Mouse (Mus musculus) bone marrow macrophage, adult 2 months (primary cell): ENCODE results near the gene Trim2. TPM values are rescaled to one million over a fixed set of nuclear protein-coding genes. Genes with fewer than 3 reads are reported as not detected.

ENCODE experiments used
- H3K27ac ChIP-seq: 2 replicates; pipeline ENCODE4 v1.5.1; 2012; ENCODE audit warnings: low read depth, low read length; ENCODE audit not compliant: insufficient read depth
- H3K4me1 ChIP-seq: 2 replicates; pipeline ENCODE4 v1.6.1; 2012; ENCODE audit warnings: low read length; ENCODE audit not compliant: control insufficient read depth, insufficient read depth
- H3K4me3 ChIP-seq: 2 replicates; pipeline ENCODE4 v1.5.1; 2012; ENCODE audit warnings: mild to moderate bottlenecking, low read length, moderate library complexity; ENCODE audit not compliant: insufficient read depth
- CTCF ChIP-seq: IDR thresholded peaks from 2 replicates; pipeline ENCODE4 v1.5.1; 2012; ENCODE audit warnings: low read depth, mild to moderate bottlenecking, low read length, moderate library complexity
- POLR2A ChIP-seq: IDR thresholded peaks from 2 replicates; pipeline ENCODE4 v1.6.1; 2012; ENCODE audit warnings: mild to moderate bottlenecking, low read depth, low read length, borderline replicate concordance
- polyA plus RNA-seq: library from polyadenylated mRNA; stranded (reverse); fragments of >200 nt; gene quantifications from 2 replicates; pipeline ENCODE4 v1.2.4, GENCODE M21; 2012; ENCODE audit not compliant: missing spikeins, insufficient read depth, insufficient read length

The Trim2 gene
- polyA plus RNA-seq, 1 experiment = 2.0 TPM

GRCm38 (mm10) chr3:84217118-84217960 is 89.3 kb downstream of the Trim2 start:
- Histone ChIP-seq H3K4me1 (peaks cover 5% of the 10 kb centered on the region), H3K4me3 (no peak overlapping the region), H3K27ac (no peak overlapping the region)
- no peak for TF ChIP-seq POLR2A
- no peak for TF ChIP-seq CTCF

GRCm38 (mm10) chr3:84215743-84216360 is 90.8 kb downstream of the Trim2 start:
- Histone ChIP-seq H3K4me3 (no peak overlapping the region), H3K4me1 (peaks cover 5% of the 10 kb centered on the region), H3K27ac (no peak overlapping the region)
- TF ChIP-seq CTCF (no peak), POLR2A (no peak)

GRCm38 (mm10) chr3:84215253-84215652 is 91.4 kb downstream of the Trim2 start:
- Histone ChIP-seq H3K4me3 (no peak overlapping the region), H3K27ac (no peak overlapping the region), H3K4me1 (peaks cover 5% of the 10 kb centered on the region)
- TF ChIP-seq CTCF = no peak
- TF ChIP-seq POLR2A = no peak

GRCm38 (mm10) chr3:84214501-84214900 is 92.2 kb downstream of the Trim2 start:
- H3K4me1 ChIP-seq = peaks cover 2% of the 10 kb centered on the region
- no peak overlapping the region for H3K27ac ChIP-seq
- no peak for TF ChIP-seq POLR2A
- TF ChIP-seq CTCF = no peak
- no peak overlapping the region for H3K4me3 ChIP-seq

GRCm38 (mm10) chr3:84211340-84211875 is 95.3 kb downstream of the Trim2 start:
- Histone ChIP-seq H3K4me1 (no peaks in the 10 kb centered on the region), H3K27ac (no peak overlapping the region), H3K4me3 (no peak overlapping the region)
- no peak for TF ChIP-seq POLR2A
- TF ChIP-seq CTCF = no peak

GRCm38 (mm10) chr3:84208917-84209513 is 97.7 kb downstream of the Trim2 start:
- H3K27ac ChIP-seq = no peak overlapping the region
- H3K4me1 ChIP-seq = no peaks in the 10 kb centered on the region
- no peak overlapping the region for H3K4me3 ChIP-seq
- TF ChIP-seq CTCF (no peak), POLR2A (no peak)

GRCm38 (mm10) chr3:84208475-84208874 is 98.2 kb downstream of the Trim2 start:
- H3K4me1 ChIP-seq = no peaks in the 10 kb centered on the region
- TF ChIP-seq POLR2A = no peak
- no peak for TF ChIP-seq CTCF
- H3K4me3 ChIP-seq = no peak overlapping the region
- no peak overlapping the region for H3K27ac ChIP-seq

GRCm38 (mm10) chr3:84207366-84207765 is 99.3 kb downstream of the Trim2 start:
- Histone ChIP-seq H3K4me1 (no peaks in the 10 kb centered on the region), H3K4me3 (no peak overlapping the region), H3K27ac (no peak overlapping the region)
- TF ChIP-seq CTCF = no peak
- TF ChIP-seq POLR2A = no peak

GRCm38 (mm10) chr3:84206106-84206505 is 100.6 kb downstream of the Trim2 start:
- Histone ChIP-seq H3K4me3 (no peak overlapping the region), H3K4me1 (no peaks in the 10 kb centered on the region), H3K27ac (no peak overlapping the region)
- TF ChIP-seq CTCF (no peak), POLR2A (no peak)

GRCm38 (mm10) chr3:84205650-84206049 is 101.0 kb downstream of the Trim2 start:
- Histone ChIP-seq H3K27ac (no peak overlapping the region), H3K4me3 (no peak overlapping the region), H3K4me1 (no peaks in the 10 kb centered on the region)
- TF ChIP-seq CTCF = no peak
- TF ChIP-seq POLR2A = no peak
